Mouse (Mus musculus): Measurements from ENCODE around the gene Lamtor3. TPM values are rescaled to one million over a fixed set of nuclear protein-coding genes. Genes with fewer than 3 reads are reported as not detected.

Gene Lamtor3
- total RNA-seq, 2 experiments from 2014 or later, result 68.4 to 73.2 TPM

DNA sequence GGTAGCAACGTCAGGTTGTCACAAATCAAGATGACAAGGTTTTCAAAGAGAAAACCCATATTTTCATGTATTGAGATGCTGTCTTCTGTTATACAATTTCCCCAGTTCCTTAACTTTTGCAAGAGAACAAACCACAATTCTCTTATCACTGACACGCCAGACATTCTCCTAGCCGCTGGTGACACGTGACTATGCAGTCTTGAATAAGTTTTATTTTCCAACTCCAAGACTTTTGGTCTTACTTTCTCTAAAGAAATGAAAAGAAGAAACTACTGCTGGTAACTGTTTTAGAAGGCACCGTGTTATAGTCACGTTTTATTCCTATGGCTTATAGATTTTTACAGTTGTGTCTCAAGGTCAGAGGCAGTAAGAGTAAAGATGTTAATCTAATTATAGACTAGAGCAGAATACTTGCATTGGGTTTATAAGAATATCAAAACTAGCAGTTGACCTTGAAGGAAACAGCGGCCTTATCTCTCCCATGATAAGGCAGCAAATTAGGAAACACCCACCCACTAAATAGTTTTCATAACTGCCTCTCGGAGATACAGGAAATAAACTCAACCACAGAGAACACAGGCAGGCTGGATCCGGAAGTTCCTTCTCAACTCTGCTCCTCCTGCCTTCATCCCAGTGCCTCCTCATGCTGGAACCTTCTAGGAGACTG is 50.6 kb downstream of the Lamtor3 start:
- no peak overlapping the region for H3K27ac ChIP-seq
- no peak for DNase-seq (ENCODE audit: extremely low spot score in 1 of 2, low spot score in 2 of 2)
- no peak overlapping the region for H3K4me3 ChIP-seq
- intact Hi-C loops (cut with DNase I), result no loop called here
- no peak for TF ChIP-seq CTCF (IDR thresholded peaks at IDR 0.05)

DNA sequence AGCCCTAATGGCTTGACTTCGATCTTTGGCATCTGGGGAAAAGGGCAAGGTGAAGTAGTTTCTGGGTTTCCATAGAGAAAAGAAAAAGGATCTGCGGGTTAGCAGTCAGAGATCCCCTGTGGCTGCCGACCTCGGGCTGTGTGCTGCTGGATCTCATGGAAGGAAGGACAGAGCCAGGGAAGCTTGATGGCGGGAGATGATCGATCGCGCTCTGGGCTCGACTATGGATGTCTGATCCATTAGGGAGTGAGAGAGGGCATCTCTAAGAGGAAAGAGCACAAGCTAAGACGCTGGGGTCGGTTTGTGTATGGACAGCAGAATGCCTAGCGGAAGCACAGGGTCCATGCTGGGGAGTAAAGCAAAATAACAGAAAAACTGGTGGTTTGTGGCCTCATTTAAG is 51.6 kb downstream of the Lamtor3 start:
- no peak overlapping the region for H3K27ac ChIP-seq
- TF ChIP-seq CTCF (IDR thresholded peaks at IDR 0.05), result no peak
- intact Hi-C loops (cut with DNase I), result no loop called here
- DNase-seq (ENCODE audit: extremely low spot score in 1 of 2, low spot score in 2 of 2), result no peak
- no peak overlapping the region for H3K4me3 ChIP-seq

DNA sequence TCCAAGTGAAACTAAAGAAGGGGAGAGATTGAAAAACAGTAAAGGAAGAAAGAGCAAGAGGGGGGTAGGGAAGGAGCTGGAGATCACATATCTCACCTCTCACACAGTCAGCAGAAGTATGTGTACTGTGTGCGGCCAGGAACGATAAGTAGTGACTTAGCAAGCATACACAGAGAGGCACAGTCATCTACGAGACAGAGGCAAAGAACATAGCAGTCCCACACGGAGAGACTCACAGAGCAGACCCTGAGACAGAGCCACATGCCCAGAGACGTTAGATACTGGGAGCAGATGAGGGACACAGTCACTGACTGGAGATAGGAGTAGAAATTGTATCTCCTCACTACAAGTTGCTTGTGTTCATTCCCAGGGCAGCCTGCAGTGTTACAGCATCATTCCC is 53.9 kb downstream of the Lamtor3 start:
- no peak for DNase-seq (ENCODE audit: extremely low spot score in 1 of 2, low spot score in 2 of 2)
- intact Hi-C loops (cut with DNase I), result no loop called here
- Histone ChIP-seq H3K27ac (no peak overlapping the region), H3K4me3 (no peak overlapping the region)
- no peak for TF ChIP-seq CTCF (IDR thresholded peaks at IDR 0.05)

DNA sequence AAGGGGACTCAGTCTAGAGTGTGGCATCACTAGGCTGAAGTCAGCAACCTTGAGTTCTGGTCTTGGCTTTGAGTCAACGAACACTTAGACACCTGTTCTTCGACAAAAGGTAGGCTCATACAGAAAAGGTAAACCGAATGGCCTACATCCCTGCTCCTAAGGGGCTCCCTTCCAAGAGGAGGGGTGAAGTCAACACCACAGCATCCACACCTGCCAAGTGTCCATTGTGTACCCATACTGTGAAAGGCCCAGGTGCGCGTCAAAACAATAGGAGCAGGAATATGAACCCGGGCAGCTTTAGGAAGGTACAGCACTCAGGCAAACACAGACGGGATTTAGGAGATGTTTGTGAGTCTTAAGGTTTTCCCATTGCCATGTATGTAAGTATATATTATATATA is 54.7 kb downstream of the Lamtor3 start:
- no peak for DNase-seq (ENCODE audit: extremely low spot score in 1 of 2, low spot score in 2 of 2)
- intact Hi-C loops (cut with DNase I), result no loop called here
- TF ChIP-seq CTCF (IDR thresholded peaks at IDR 0.05), result no peak
- Histone ChIP-seq H3K4me3 (no peak overlapping the region), H3K27ac (no peak overlapping the region)

DNA sequence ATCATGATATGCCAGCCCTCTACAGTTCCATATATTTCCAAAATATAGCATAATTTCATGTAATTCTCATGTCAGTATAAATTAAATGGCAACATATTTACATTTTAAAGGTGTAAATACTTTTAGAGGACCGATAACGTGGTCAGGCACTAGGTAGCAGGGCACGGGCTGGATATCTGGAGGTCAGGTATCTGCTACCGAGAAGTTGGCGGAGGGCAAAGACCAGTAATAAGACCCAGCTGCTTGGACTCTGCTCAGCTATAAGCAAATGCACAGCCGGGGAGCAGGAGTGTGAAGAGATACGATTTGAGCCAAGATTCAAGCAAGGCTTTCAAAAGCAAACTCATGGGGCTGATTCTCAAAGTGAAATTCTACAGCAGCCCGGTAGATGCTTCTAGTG is 56.0 kb downstream of the Lamtor3 start:
- Histone ChIP-seq H3K27ac (no peak overlapping the region), H3K4me3 (no peak overlapping the region)
- intact Hi-C loops (cut with DNase I), result no loop called here
- DNase-seq (ENCODE audit: extremely low spot score in 1 of 2, low spot score in 2 of 2), result no peak
- TF ChIP-seq CTCF (IDR thresholded peaks at IDR 0.05), result no peak

DNA sequence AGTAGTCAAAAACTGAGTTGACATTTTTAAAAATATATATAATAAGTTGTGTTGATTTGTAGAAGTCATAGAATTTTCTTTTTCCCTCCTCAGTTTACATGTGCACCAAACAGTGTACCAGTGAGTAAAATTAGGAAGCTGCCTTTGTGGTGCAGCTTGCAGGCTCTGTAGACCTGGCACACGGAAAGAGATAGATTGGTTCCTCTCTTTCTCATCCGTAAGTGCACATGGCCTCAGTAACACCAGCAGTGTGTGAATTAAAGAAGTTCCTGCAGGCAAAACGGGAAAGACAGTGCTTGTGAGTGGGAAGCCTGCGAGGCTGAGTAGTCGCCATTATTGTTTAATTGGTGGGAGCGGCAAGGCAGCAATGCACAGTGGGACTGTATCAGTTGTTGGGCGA is 57.1 kb downstream of the Lamtor3 start:
- no peak overlapping the region for H3K27ac ChIP-seq
- intact Hi-C loops (cut with DNase I), result no loop called here
- no peak for DNase-seq (ENCODE audit: extremely low spot score in 1 of 2, low spot score in 2 of 2)
- H3K4me3 ChIP-seq, result no peak overlapping the region
- TF ChIP-seq CTCF (IDR thresholded peaks at IDR 0.05), result no peak

DNA sequence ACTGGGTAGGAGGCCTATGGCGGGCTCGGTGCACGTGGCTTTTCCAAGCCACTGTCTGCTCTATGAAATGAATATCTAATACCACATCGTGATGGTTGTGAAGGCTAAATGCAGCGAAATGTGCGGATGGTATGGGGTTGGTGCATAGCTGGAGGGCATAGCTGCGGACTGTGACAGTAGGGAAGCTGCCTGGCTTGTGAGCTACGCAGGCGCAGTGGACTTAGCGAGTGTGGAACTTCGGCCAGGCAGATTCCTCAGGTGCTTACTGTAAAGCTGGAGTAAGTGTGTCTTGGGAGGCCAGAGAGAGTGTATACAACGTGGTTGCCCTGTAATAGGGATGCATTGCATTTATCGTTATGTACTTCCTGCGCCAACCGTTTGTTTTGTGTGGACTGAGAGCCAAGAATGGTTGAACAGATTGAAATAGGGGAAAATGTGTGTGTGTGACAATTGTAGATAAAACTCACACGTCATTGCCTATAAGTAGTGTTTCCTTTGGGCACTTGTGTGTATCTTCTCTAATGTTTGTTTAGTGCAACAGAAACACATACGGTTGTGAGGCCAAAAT is 57.6 kb downstream of the Lamtor3 start:
- DNase-seq (ENCODE audit: extremely low spot score in 1 of 2, low spot score in 2 of 2), result no peak
- intact Hi-C loops (cut with DNase I), result no loop called here
- TF ChIP-seq CTCF (IDR thresholded peaks at IDR 0.05), result no peak
- H3K4me3 ChIP-seq, result no peak overlapping the region
- no peak overlapping the region for H3K27ac ChIP-seq

DNA sequence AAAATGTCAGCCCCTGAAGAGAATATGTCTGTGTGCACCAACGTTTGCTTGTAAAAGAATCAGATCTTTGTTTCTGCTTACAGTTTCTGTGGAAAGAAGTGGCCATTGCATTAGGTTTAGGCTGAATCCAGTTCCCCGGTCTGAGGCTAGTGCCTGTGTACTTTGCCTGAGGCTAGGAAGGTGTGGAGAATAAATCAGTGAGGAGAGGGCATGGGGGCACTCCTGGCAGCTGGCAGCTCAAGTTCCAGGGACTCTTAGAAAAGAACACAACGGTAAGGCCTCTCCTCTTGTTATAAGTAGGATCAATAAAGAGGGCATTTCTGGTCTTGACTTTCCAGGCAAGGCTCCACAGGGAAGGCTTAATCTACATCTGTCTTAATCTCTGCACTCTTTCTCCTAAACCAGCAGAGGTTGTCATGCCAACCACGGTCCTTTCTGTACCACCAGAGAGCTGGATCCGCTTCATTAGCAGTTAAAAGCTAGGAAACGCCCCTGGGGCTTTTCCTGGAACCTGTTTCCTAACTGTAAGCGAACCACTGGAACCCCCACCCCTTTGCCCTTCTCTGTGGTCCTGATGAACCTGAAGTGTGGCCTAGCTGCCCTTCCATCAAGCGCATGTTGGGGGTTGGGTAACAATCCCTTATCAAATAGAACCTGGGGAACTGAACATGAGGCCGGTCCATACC is 58.8 kb downstream of the Lamtor3 start:
- TF ChIP-seq CTCF (IDR thresholded peaks at IDR 0.05), result no peak
- no peak overlapping the region for H3K4me3 ChIP-seq
- no peak for DNase-seq (ENCODE audit: extremely low spot score in 1 of 2, low spot score in 2 of 2)
- no peak overlapping the region for H3K27ac ChIP-seq
- intact Hi-C loops (cut with DNase I), result no loop called here

DNA sequence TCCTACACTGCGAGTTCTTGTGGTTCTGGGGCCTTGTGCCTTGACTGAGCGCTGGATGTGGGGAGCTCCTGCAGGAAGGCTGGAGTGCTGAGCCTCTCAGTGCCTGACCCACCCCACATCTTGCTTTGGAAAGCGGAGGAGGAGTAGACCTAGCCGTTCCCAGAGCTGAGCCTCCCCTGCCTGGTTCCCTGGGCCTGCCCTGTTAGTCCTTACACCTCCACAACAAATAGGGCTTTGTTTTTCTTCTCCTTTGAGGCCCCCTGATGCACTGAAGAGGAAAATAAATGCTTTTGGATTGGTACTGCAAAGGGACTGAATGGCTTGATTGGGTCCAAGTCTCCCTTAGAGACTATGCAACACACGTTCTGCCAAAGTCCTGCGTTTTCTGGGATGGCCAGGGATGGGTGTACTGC is 59.3 kb downstream of the Lamtor3 start:
- DNase-seq (ENCODE audit: extremely low spot score in 1 of 2, low spot score in 2 of 2), result no peak
- Histone ChIP-seq H3K4me3 (no peak overlapping the region), H3K27ac (no peak overlapping the region)
- intact Hi-C loops (cut with DNase I), result no loop called here
- no peak for TF ChIP-seq CTCF (IDR thresholded peaks at IDR 0.05)

DNA sequence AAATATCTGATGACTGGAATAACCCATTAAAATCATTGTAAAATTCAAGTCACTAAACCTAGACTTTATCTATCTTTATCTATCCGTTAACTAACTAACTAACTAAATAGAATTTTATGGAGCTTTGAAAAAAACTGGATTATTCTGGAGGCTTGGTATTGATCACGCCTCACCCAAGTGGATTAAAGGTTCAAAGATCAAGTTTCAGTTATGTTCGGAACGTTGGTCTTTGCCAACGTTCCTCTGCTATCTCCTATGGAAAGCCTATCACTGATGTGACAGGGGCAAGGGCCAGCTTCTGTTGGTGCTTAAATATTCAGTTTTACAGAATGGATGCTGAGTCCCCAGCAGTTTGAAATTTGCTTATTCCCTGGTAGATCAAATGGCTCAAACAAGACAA is 59.9 kb downstream of the Lamtor3 start:
- TF ChIP-seq CTCF (IDR thresholded peaks at IDR 0.05), result no peak
- intact Hi-C loops (cut with DNase I), result no loop called here
- no peak overlapping the region for H3K27ac ChIP-seq
- H3K4me3 ChIP-seq, result no peak overlapping the region
- DNase-seq (ENCODE audit: extremely low spot score in 1 of 2, low spot score in 2 of 2), result no peak

Other genes starting within 250 kb of the Lamtor3 start
- not detected for gene Gm21962, start 247.0 kb upstream of the Lamtor3 start, total RNA-seq (2021)
- gene H2afz, start 54.0 kb upstream of the Lamtor3 start, total RNA-seq (2021), result 100 to 1,000 TPM; 168 to 196 TPM
- gene Dnajb14, start 50.8 kb upstream of the Lamtor3 start, total RNA-seq (2021), result 10 to 100 TPM; 44.5 to 47.6 TPM
- 1 to 10 TPM; 2.6 to 3.4 TPM for gene Dapp1, start 63.0 kb downstream of the Lamtor3 start, total RNA-seq (2021)
- gene 1110002E22Rik, start 146.5 kb downstream of the Lamtor3 start, total RNA-seq (2021), result 1 to 10 TPM; 2.9 to 3.0 TPM
- gene Gm5105, start 148.9 kb downstream of the Lamtor3 start, total RNA-seq (2021), result under 1 TPM; 0.28 to 0.34 TPM
- 1 to 10 TPM; 5.8 to 6.2 TPM for gene Trmt10a, start 224.9 kb downstream of the Lamtor3 start, total RNA-seq (2021)
- gene Mttp, start 226.5 kb downstream of the Lamtor3 start, total RNA-seq (2021), result 1 to 10 TPM; 6.2 to 6.5 TPM